ENCODE assay signal across 11 mouse cellular contexts in the genomic region with DNA sequence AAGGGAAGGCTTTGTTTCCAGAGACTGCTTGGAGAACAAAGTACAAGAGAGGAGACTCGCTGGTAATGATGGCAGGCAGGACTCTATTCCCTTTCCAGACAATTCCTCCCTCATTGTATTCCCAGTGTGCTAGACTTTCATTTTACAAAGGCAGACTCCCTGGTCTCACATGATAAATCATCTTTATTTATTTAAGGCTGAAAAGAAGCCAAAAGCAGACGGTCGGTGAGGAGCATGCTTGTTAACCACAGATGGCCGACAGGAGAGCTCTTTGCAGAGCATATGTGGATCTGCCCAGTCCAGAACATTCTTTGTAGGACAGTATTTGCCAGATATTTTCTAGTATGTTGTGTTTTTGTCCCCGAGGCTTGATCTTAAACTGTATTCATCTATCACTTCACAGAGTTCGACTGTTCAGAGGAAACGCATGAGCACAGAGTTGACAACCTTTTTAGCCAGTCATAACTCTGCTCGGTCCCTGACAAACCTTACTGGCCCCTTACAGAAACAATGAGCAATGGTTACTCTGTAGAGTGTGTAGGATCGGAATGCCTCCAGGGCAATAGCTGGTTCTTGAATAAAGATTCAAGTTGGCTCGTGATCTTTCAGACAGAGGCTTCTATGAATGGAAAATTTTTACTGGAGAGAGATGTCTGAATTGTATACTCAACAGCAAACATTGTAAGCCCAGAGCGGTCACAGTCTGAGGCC. TPM values are rescaled to one million over a fixed set of nuclear protein-coding genes. Genes with fewer than 3 reads are reported as not detected.
DNase-seq lines count a peak whose midpoint lies in the region; ATAC-seq and TF ChIP-seq lines count a peak whose summit lies in the region.
"Had no signal": no experiment of that assay in that cellular context is flagged by ENCODE, and none has a peak within 500 bp of the region (broad histone marks: within the 10 kb centered on the region; RNA-seq: fewer than 3 reads in every experiment).

No protein-coding gene starts in this region.

- no peak for DNase-seq in hindbrain, embryonic 10.5 days (ENCODE audit: low spot score)
- peak; percentile 23 for DNase-seq in lung, postnatal 0 days (ENCODE audit: low spot score)
- no peak for DNase-seq in lung, postnatal 14 days
- DNase-seq in layer of hippocampus, postnatal 36 days, result peak; percentile 6 to 7
- no peak for DNase-seq in left cerebral cortex, postnatal 10 days (ENCODE audit: extremely low spot score in 1 of 2, low spot score in 2 of 2)
- no peak for DNase-seq in MN1 (ENCODE audit: low spot score)
- DNase-seq: cerebellum, postnatal 25 days; retina, postnatal 1 day had no signal

- H3K9me3 ChIP-seq in hindbrain, embryonic 10.5 days, result no peaks in the 10 kb centered on the region
- no peaks in the 10 kb centered on the region for H3K9me3 ChIP-seq in hindbrain, embryonic 13.5 days
- H3K9me3 ChIP-seq in lung, postnatal 0 days (ENCODE audit: low read length), result no peaks in the 10 kb centered on the region
- H3K9me3 ChIP-seq: liver, embryonic 15.5 days had no signal

- no peak for TF ChIP-seq EP300 in lung, postnatal 0 days (IDR thresholded peaks at IDR 0.05)

- intact Hi-C loops in left cerebral cortex, postnatal 10 days (cut with DNase I), result no loop called here

- no peak for ATAC-seq in hindbrain, embryonic 13.5 days (ENCODE audit: low FRiP score)
- peak; percentile 47 for ATAC-seq in lung, postnatal 0 days

- no peak overlapping the region for H3K4me2 ChIP-seq in hindbrain, embryonic 13.5 days
- no peak overlapping the region for H3K4me2 ChIP-seq in lung, postnatal 0 days (replicated peaks; ENCODE audit: low read depth, low read length)
- H3K4me2 ChIP-seq: liver, embryonic 15.5 days had no signal

- H3K36me3 ChIP-seq in hindbrain, embryonic 10.5 days, result no peaks in the 10 kb centered on the region
- no peaks in the 10 kb centered on the region for H3K36me3 ChIP-seq in hindbrain, embryonic 13.5 days
- no peaks in the 10 kb centered on the region for H3K36me3 ChIP-seq in lung, postnatal 0 days (ENCODE audit: insufficient read depth, low read length)
- H3K36me3 ChIP-seq: liver, embryonic 15.5 days had no signal

- 69% methylated on average over 11 of the region's 11 CpGs for WGBS in hindbrain, embryonic 10.5 days
- WGBS in hindbrain, embryonic 13.5 days, result 51% methylated on average over 11 of the region's 11 CpGs
- 32% methylated on average over 11 of the region's 11 CpGs for WGBS in lung, postnatal 0 days

- H3K4me3 ChIP-seq in hindbrain, embryonic 10.5 days, result no peak overlapping the region
- no peak overlapping the region for H3K4me3 ChIP-seq in hindbrain, embryonic 13.5 days
- no peak overlapping the region for H3K4me3 ChIP-seq in lung, postnatal 0 days (ENCODE audit: low read depth, low read length)
- H3K4me3 ChIP-seq: left cerebral cortex, adult 2 months; liver, embryonic 15.5 days had no signal

- no peak overlapping the region for H3K9ac ChIP-seq in hindbrain, embryonic 13.5 days
- no peak overlapping the region for H3K9ac ChIP-seq in lung, postnatal 0 days (replicated peaks; ENCODE audit: low read depth)
- H3K9ac ChIP-seq: liver, embryonic 15.5 days had no signal

- no peaks in the 10 kb centered on the region for H3K27me3 ChIP-seq in hindbrain, embryonic 10.5 days (ENCODE audit: insufficient read depth, poor library complexity, severe bottlenecking)
- no peaks in the 10 kb centered on the region for H3K27me3 ChIP-seq in hindbrain, embryonic 13.5 days
- no peaks in the 10 kb centered on the region for H3K27me3 ChIP-seq in lung, postnatal 0 days (replicated peaks; ENCODE audit: insufficient read depth, low read length)
- H3K27me3 ChIP-seq: liver, embryonic 15.5 days had no signal

- H3K27ac ChIP-seq in hindbrain, embryonic 10.5 days, result 0 out of 2 replicates have a peak overlapping the region, but pooled peaks have one; percentile 14
- H3K27ac ChIP-seq in hindbrain, embryonic 13.5 days, result no peak overlapping the region
- no peak overlapping the region for H3K27ac ChIP-seq in lung, postnatal 0 days (ENCODE audit: low read length)
- H3K27ac ChIP-seq: left cerebral cortex, adult 2 months; liver, embryonic 15.5 days had no signal

- H3K4me1 ChIP-seq in hindbrain, embryonic 10.5 days (replicated peaks), result peaks cover 23% of the 10 kb centered on the region
- H3K4me1 ChIP-seq in hindbrain, embryonic 13.5 days (replicated peaks), result peaks cover 25% of the 10 kb centered on the region
- H3K4me1 ChIP-seq in lung, postnatal 0 days (ENCODE audit: insufficient read depth, low read depth, low read length), result peaks cover 4% of the 10 kb centered on the region; the same call in 1 of the 2 replicates
- H3K4me1 ChIP-seq: liver, embryonic 15.5 days had no signal

- TF ChIP-seq CTCF in lung, postnatal 0 days (IDR thresholded peaks at IDR 0.05), result no peak

RNA-seq across cellular contexts. Expression of gene Mex3b, which starts 28.0 kb away (rescaled TPM):
- polyA plus RNA-seq in hindbrain, embryonic 10.5 days (2016; fragmentation: Nextera tagmentation; extraction: Ambion mirVana), result 24.9 and 27.7 TPM in 2 replicates
- 35.1 and 37.5 TPM in 2 replicates for polyA plus RNA-seq in hindbrain, embryonic 13.5 days (2015; fragmentation: Nextera tagmentation; extraction: Ambion mirVana)
- polyA plus RNA-seq in lung, postnatal 0 days (2015; fragmentation: Nextera tagmentation; extraction: Ambion mirVana), result 6.5 and 7.7 TPM in 2 replicates
- 10 to 100 TPM; 21.8 to 22.7 TPM for total RNA-seq in layer of hippocampus, postnatal 36 days (2021)
- total RNA-seq in left cerebral cortex, postnatal 10 days (2021), result 10 to 100 TPM; 30.2 to 32.4 TPM

Comparison
In these comparisons a context has a peak if more than half of its experiments do, and no peak if none do; other contexts are left out.
1. DNase-seq: peak in lung, postnatal 0 days (single experiment) and layer of hippocampus, postnatal 36 days (2 of 2); none in hindbrain, embryonic 10.5 days (single experiment), lung, postnatal 14 days (single experiment), left cerebral cortex, postnatal 10 days (0 of 2) and MN1 (single experiment).